Mouse (Mus musculus) hindbrain, postnatal 0 days (tissue): ENCODE measurements around the gene Gm13090. TPM values are rescaled to one million over a fixed set of nuclear protein-coding genes. Genes with fewer than 3 reads are reported as not detected.

Experiments
- ATAC-seq: fragments of 200-750 bp; cut with Nextera tagmentation; 2 replicates; pipeline ENCODE4 v1.8.0; 2017; ENCODE audit warnings: mild to moderate bottlenecking, moderate TSS enrichment, moderate library complexity
- DNase-seq: peaks from one replicate; pipeline ENCODE4 v3.0.0-alpha.2; 2015; ENCODE audit warnings: low spot score
- H3K27ac ChIP-seq: fragments of 300-500 bp; sonication (generic); 2 replicates; pipeline ENCODE4 v1.5.1; 2014; ENCODE audit warnings: mild to moderate bottlenecking
- H3K27me3 ChIP-seq: fragments of 300-500 bp; sonication (generic); 2 replicates; pipeline ENCODE4 v1.6.1; 2014; ENCODE audit warnings: low read length, mixed read lengths; ENCODE audit not compliant: insufficient read depth
- H3K36me3 ChIP-seq: fragments of 300-500 bp; sonication (generic); 2 replicates; pipeline ENCODE4 v1.6.1; 2014; ENCODE audit warnings: low read length, mixed read lengths; ENCODE audit not compliant: insufficient read depth
- H3K4me1 ChIP-seq: fragments of 300-500 bp; sonication (generic); 2 replicates; pipeline ENCODE4 v1.6.1; 2014; ENCODE audit warnings: antibody characterized with exemption, low read length, mixed read lengths; ENCODE audit not compliant: insufficient read depth
- H3K4me2 ChIP-seq: fragments of 300-500 bp; sonication (generic); 2 replicates; pipeline ENCODE4 v1.6.1; 2014; ENCODE audit warnings: low read depth, mild to moderate bottlenecking, low read length, moderate library complexity, mixed read lengths
- H3K4me3 ChIP-seq: fragments of 300-500 bp; sonication (generic); 2 replicates; pipeline ENCODE4 v1.5.1; 2014; ENCODE audit warnings: low read length
- H3K9ac ChIP-seq: fragments of 300-500 bp; sonication (generic); replicated peaks from 2 replicates; pipeline ENCODE4 v1.6.1; 2014; ENCODE audit warnings: mild to moderate bottlenecking, low read length, moderate library complexity, mixed read lengths
- H3K9me3 ChIP-seq: fragments of 300-500 bp; sonication (generic); 2 replicates; pipeline ENCODE4 v1.6.1; 2016; ENCODE audit warnings: low read length, mixed read lengths
- CTCF ChIP-seq: IDR thresholded peaks from 2 replicates; pipeline ENCODE4 v1.5.1; 2016; ENCODE audit warnings: antibody characterized with exemption, control low read depth, low read depth
- WGBS: fragments of 180-500 bp; shearing (Covaris S2); extraction: QIAGEN DNeasy Blood & Tissue Kit; methylation state at CpG from one replicate; pipeline ENCODE4 v1.1.7; 2014; 5-methylcytosine and 5-hydroxymethylcytosine counted together
- polyA plus RNA-seq: library from polyadenylated mRNA; unstranded; fragments of >200 nt; fragmentation: Nextera tagmentation; extraction: Ambion mirVana; gene quantifications from 2 replicates; pipeline ENCODE4 v1.2.1, GENCODE M21; 2015
- total RNA-seq: library from RNA; depleted of rRNA; stranded (reverse); fragments of >200 nt; gene quantifications from 2 replicates; pipeline ENCODE4 v1.2.3, GENCODE M21; 2014

Gm13090 gene
- total and polyA plus RNA-seq, 2 experiments from 2014 or later: not detected

DNA sequence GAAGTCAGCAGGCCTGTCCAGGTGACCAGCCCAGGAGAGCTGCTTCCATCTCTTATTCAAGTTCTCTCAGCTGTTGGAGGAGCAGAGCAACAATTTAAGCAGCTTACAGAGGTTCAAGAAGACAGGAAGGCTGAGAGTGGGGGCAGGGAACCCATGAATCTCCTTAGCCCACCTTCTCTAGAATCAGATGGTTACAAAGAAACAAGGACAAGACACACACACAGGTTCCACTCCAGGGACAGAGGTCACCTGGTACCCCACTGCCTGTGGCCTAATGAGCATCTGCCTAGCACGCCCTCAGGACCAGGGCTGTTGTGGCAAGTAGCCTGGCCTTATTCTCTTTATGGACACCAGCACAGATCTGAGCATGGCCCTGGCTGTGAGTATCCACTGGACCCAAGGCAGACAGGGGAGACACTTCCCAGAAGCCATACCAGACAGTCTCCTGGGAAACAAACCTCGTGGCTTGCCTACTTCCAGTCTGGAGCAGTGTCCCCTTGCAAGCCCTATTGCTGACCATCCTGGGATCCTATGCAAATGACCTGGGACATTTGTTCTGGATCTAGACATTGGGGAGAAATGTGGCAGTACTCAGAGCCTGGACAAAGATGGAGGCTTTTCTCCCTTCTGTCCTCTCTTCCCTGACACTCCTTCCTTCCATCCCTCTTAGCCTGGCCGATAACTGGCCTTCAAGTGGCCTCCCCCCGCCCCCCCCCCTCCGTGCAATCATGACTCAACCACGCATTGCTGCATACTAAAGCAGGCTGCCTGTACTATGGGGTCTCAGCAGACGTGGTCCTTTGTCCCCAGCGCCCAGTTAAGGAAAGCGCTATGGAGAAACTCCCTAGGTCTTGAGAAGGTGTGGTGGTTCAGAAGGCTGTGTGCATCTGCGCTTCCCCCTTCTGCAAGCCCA lies 38.5 kb downstream of the Gm13090 start:
- Histone ChIP-seq H3K27me3 (no peaks in the 10 kb centered on the region), H3K27ac (peak overlapping the region; percentile 99), H3K4me2 (peak overlapping the region; percentile 82), H3K4me1 (peaks cover 24% of the 10 kb centered on the region), H3K36me3 (peaks cover 4% of the 10 kb centered on the region), H3K4me3 (peak overlapping the region; percentile 42), H3K9ac (peak overlapping the region; percentile 74), H3K9me3 (no peaks in the 10 kb centered on the region)
- 3% methylated on average over 10 of the region's 10 CpGs for WGBS
- ATAC-seq (peak; percentile 55), DNase-seq (peak; percentile 52)
- no peak for TF ChIP-seq CTCF

DNA sequence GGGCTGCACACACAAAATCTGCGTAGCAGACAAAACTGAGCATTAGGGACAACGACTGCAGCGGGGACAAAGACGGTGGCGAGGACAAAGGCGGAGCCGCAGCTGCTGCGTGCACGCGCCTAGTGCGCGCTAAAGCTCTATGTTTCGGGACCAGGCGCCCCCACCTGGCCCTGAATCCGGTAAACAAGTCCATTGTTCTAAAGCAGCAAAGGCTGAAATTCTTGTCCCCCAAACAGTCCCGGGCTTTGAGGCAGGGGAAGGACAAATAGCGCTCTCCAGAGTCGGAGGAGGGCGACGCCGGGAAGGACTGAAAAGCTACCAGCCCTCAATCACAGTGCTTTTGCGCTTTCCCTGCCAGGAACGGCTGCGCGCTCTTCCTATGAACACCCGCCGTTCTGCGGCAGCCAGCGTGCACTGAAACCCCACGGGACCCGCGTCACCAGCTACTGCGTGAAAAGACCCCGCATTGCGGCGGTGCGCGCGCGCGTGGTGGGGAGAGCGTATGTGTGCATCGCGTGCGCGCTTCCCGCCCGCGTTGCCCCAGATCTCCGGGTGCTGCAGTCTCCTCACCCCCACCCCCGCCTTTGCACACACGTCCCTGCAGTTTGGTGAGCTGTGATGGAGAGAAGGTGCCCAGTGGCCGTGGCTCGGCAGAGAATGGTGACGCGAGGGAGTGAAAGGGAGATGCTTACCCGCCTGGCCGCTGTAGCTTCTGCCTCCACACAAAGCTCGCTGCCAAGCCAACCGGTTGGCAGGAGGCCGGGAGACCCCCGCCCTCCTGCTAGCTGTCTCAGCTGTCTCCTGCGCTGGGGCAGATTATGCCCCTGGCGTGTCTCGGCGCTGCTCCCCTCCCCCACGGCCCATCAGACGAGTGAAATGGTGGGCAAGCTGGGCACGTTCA lies 39.5 kb downstream of the Gm13090 start:
- Histone ChIP-seq H3K4me2 (peak overlapping the region; percentile 82), H3K36me3 (peaks cover 4% of the 10 kb centered on the region; the same call in 1 of the 2 replicates), H3K9me3 (no peaks in the 10 kb centered on the region), H3K27me3 (no peaks in the 10 kb centered on the region), H3K4me1 (peaks cover 24% of the 10 kb centered on the region), H3K9ac (peak overlapping the region; percentile 74), H3K4me3 (peak overlapping the region; percentile 42), H3K27ac (peak overlapping the region; percentile 99)
- TF ChIP-seq CTCF: peak; percentile 53
- under 1% methylated on average over 69 of the region's 69 CpGs for WGBS
- ATAC-seq (peak; percentile 87), DNase-seq (peak; percentile 98)

DNA sequence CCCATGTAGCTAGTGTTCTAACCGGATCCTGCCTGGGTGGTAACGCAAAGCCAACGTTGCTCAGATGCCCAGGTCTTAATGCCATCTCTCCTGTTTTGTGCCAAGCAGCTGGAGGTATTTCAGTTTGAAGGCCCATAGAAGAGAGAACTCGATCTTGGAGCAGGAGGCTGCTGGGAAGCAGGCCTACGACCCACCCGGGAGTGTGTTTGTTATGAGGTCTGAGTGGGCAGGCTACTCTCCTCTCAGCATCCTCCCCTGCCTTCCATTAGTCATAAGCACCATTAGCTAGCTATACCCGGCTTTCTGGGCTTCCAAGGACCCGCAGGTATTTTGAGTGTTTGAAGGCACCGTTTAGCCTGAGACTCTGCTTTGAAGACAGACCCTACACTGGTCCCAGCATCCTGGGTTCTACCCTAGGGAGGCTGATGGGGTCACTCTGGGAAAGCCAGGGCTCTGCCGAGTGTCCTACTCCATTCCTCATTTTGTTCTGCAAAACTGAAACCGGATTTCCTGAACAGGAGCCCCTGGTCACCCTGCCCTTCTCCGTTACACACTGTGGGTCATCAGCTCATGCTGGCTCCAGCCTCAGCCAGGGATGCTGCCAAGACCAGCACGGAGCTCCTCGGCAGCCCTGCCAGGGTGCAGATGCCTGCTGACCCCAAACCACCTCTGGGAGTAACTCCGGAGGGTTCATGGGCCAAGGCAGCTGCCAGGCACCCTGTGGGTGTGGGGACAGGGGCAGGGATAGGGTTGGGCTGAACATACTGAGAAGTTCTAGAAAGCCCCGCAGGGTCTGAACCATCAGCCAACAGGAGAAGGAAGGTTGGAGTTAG lies 40.6 kb downstream of the Gm13090 start:
- Histone ChIP-seq H3K4me3 (no peak overlapping the region), H3K9ac (peak overlapping the region; percentile 74), H3K27ac (peak overlapping the region; percentile 99), H3K4me1 (peaks cover 24% of the 10 kb centered on the region), H3K27me3 (no peaks in the 10 kb centered on the region), H3K4me2 (peak overlapping the region; percentile 82), H3K36me3 (peaks cover 4% of the 10 kb centered on the region; the same call in 1 of the 2 replicates), H3K9me3 (no peaks in the 10 kb centered on the region)
- WGBS: 40% methylated on average over 16 of the region's 16 CpGs
- DNase-seq (no peak), ATAC-seq (no peak)
- TF ChIP-seq CTCF: no peak

DNA sequence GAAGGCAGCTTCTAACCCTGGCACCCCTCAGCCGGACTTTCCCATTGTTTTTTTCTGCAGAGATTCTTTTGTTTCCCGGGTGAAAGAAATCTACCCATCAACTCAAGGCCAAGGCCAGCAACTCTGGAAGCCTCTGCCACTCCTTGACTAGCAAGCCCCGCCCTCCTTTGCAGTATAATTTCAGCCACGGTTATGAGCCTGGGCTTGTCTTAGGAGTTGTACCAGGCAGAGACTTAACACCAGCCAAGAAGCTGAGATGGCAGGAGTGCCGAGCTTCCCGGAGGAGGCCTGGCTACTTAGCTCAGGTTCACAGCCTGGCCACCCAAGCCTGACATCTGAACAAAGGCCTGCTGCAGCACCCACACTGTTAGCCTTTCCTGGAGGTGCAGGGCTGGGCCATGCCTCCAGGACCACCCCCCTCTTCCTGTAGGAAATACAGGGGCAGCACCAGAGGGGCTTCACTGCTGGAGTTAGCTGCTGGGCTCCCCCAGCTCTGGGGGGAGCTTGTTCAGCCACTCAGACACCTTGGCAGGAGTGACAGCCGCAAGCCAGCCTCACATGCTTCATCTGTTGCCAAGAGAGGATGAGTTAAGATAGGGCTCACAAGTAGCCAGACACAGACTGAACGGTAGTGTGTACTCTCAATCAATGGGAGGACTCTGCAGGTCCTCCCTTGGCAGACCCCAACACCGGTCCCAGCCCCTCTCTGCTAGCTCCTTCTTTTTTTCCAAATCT lies 41.6 kb downstream of the Gm13090 start:
- TF ChIP-seq CTCF: no peak
- H3K4me3 ChIP-seq: no peak overlapping the region
- no peak overlapping the region for H3K4me2 ChIP-seq
- 48% methylated on average over 9 of the region's 9 CpGs for WGBS
- ATAC-seq: no peak
- no peak overlapping the region for H3K9ac ChIP-seq
- H3K4me1 ChIP-seq: peaks cover 24% of the 10 kb centered on the region
- DNase-seq: no peak
- peaks cover 4% of the 10 kb centered on the region; the same call in 1 of the 2 replicates for H3K36me3 ChIP-seq
- peak overlapping the region; percentile 99; the same call in 1 of the 2 replicates for H3K27ac ChIP-seq
- H3K27me3 ChIP-seq: no peaks in the 10 kb centered on the region
- no peaks in the 10 kb centered on the region for H3K9me3 ChIP-seq

DNA sequence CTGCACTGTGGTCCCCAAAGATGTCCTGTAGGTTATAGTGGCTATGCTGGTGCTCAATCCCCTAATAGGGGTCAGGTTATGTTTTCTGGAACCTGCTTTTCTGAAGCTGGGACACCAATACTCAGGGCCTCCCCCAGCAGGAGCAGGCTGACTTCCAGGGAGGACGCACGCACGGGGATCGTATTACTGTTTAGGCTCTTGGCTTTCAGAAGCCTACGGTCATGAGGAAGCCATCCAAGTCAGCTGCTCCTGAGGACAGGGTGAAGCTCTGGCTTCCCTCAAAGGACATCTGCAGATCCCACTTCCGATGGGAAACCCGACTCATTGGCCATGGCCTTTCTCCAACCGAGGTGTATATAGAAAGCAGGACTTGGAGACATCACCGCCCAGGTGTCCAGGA lies 43.1 kb downstream of the Gm13090 start:
- no peak for ATAC-seq
- WGBS: 76% methylated on average over 9 of the region's 9 CpGs

More for the DNA sequence above, 43.1 kb downstream of the Gm13090 start:
- no peaks in the 10 kb centered on the region for H3K36me3 ChIP-seq
- no peak overlapping the region for H3K9ac ChIP-seq
- H3K27ac ChIP-seq: 0 out of 2 replicates have a peak overlapping the region, but pooled peaks have one; percentile 32
- peaks cover 20% of the 10 kb centered on the region for H3K4me1 ChIP-seq
- H3K4me3 ChIP-seq: no peak overlapping the region
- DNase-seq: no peak
- TF ChIP-seq CTCF: no peak
- no peaks in the 10 kb centered on the region for H3K9me3 ChIP-seq
- no peak overlapping the region for H3K4me2 ChIP-seq
- no peaks in the 10 kb centered on the region for H3K27me3 ChIP-seq
